Mouse (Mus musculus): ENCODE results near the gene Hoxb6.

GRCm38 (mm10) chr11:96271541-96272011 lies 20.7 kb upstream of the Hoxb6 start:
- no peak for TF ChIP-seq CTCF (IDR thresholded peaks at IDR 0.05; ENCODE audit: extremely low read depth, insufficient read length, insufficient replicate concordance, low read depth, low read length)
- TF ChIP-seq POLR2A (IDR thresholded peaks at IDR 0.05; ENCODE audit: low read depth, low read length), result no peak

Data from small intestine, adult 2 months (tissue).